Mouse (Mus musculus) thymus, postnatal 4 days (tissue): ENCODE data around the gene Etv2.

Experiments
- DNase-seq: peaks from one replicate; pipeline ENCODE4 v3.0.0; 2021

Etv2 gene

GRCm38 (mm10) chr7:30613529-30614112 lies 22.0 kb downstream of the Etv2 start:
- peak; percentile 85 for DNase-seq

GRCm38 (mm10) chr7:30612654-30613402 lies 22.8 kb downstream of the Etv2 start, which contains the start of gene Upk1a:
Gene Upk1a (minus strand): TSS chr7:30612847.
- no peak for DNase-seq

GRCm38 (mm10) chr7:30610043-30610442 lies 25.6 kb downstream of the Etv2 start:
- no peak for DNase-seq

- peak; percentile 39 for DNase-seq
Measured at GRCm38 (mm10) chr7:30608476-30608875, 27.2 kb downstream of the Etv2 start.

- DNase-seq: peak; percentile 84
Measured at GRCm38 (mm10) chr7:30607706-30608309, 27.8 kb downstream of the Etv2 start.

GRCm38 (mm10) chr7:30604944-30605343 lies 30.7 kb downstream of the Etv2 start:
- no peak for DNase-seq

- DNase-seq: no peak
Measured at GRCm38 (mm10) chr7:30604424-30604823, 31.2 kb downstream of the Etv2 start.

- DNase-seq: no peak
Measured at GRCm38 (mm10) chr7:30602583-30602982, 33.1 kb downstream of the Etv2 start.

- DNase-seq: no peak
Measured at GRCm38 (mm10) chr7:30600651-30601050, 35.0 kb downstream of the Etv2 start.

- peak; percentile 74 for DNase-seq
Measured at GRCm38 (mm10) chr7:30599933-30600353, 35.7 kb downstream of the Etv2 start.

GRCm38 (mm10) chr7:30598786-30599185 lies 36.9 kb downstream of the Etv2 start, which contains the start of gene Zbtb32:
Gene Zbtb32 (minus strand): TSS chr7:30598909.
- no peak for DNase-seq

- no peak for DNase-seq
Measured at GRCm38 (mm10) chr7:30596811-30597210, 38.8 kb downstream of the Etv2 start.

GRCm38 (mm10) chr7:30596093-30596492 lies 39.6 kb downstream of the Etv2 start:
- no peak for DNase-seq

- no peak for DNase-seq
Measured at GRCm38 (mm10) chr7:30594510-30595024, 41.1 kb downstream of the Etv2 start.

GRCm38 (mm10) chr7:30593579-30594509 lies 41.8 kb downstream of the Etv2 start:
- DNase-seq: no peak

GRCm38 (mm10) chr7:30592772-30593423 lies 42.8 kb downstream of the Etv2 start:
- no peak for DNase-seq

- DNase-seq: no peak
Measured at GRCm38 (mm10) chr7:30591605-30591951, 44.1 kb downstream of the Etv2 start.

- no peak for DNase-seq
Measured at GRCm38 (mm10) chr7:30590927-30591604, 44.6 kb downstream of the Etv2 start.

- peak; percentile 94 for DNase-seq
Measured at GRCm38 (mm10) chr7:30589435-30590301, 46.0 kb downstream of the Etv2 start.

- DNase-seq: peak; percentile 90
Measured at GRCm38 (mm10) chr7:30588676-30589434, 46.8 kb downstream of the Etv2 start, which contains the start of gene Kmt2b. Gene Kmt2b (minus strand): TSS chr7:30588726.
